Mouse (Mus musculus): Measurements from ENCODE around the gene D430019H16Rik. TPM values are rescaled to one million over a fixed set of nuclear protein-coding genes. Genes with fewer than 3 reads are reported as not detected.

Gene D430019H16Rik
- polyA plus RNA-seq, 1 experiment from 2014 or later, result 8.1 TPM

Other genes with a start within 250 kb of the D430019H16Rik start
- gene Tcl1, start 231.1 kb upstream of the D430019H16Rik start, polyA plus RNA-seq (2016; fragmentation: Nextera tagmentation; extraction: Ambion mirVana), result not detected in 2 replicates
- 3.1 and 3.9 TPM in 2 replicates for gene Tunar, start 120.0 kb upstream of the D430019H16Rik start, polyA plus RNA-seq (2016; fragmentation: Nextera tagmentation; extraction: Ambion mirVana)
- 1.6 and 1.8 TPM in 2 replicates for gene Bdkrb2, start 109.4 kb downstream of the D430019H16Rik start, polyA plus RNA-seq (2016; fragmentation: Nextera tagmentation; extraction: Ambion mirVana)
- gene Bdkrb1, start 149.2 kb downstream of the D430019H16Rik start, polyA plus RNA-seq (2016; fragmentation: Nextera tagmentation; extraction: Ambion mirVana), result not detected in 2 replicates
- 33.6 and 34.5 TPM in 2 replicates for gene Gskip, start 231.0 kb downstream of the D430019H16Rik start, polyA plus RNA-seq (2016; fragmentation: Nextera tagmentation; extraction: Ambion mirVana)
- gene Atg2b, start 231.4 kb downstream of the D430019H16Rik start, polyA plus RNA-seq (2016; fragmentation: Nextera tagmentation; extraction: Ambion mirVana), result 19.3 TPM in 2 replicates